ENCODE assay signal across 8 mouse cellular contexts in the genomic region with DNA sequence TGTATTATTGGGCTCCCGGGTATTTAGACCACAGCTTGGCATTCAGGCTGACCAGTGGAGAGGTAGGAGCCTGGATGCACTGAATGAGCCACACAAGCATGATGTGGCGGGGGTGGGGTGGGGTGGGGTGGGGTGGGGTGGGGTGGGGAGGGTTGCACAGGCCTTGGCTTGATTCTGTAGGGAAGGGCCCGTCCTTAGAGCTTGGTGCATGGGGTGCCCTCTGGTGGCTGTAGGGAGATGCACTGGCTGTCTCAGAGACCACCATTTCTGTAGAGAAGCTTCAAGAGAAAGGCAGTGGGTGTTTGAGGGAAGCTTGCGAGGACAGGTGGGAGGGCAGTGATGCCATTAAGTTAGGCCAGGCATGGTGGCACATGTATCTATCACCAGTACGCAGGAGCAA. TPM values are rescaled to one million over a fixed set of nuclear protein-coding genes. Genes with fewer than 3 reads are reported as not detected.
DNase-seq lines count a peak whose midpoint lies in the region; ATAC-seq and TF ChIP-seq lines count a peak whose summit lies in the region.
"Had no signal": no experiment of that assay in that cellular context is flagged by ENCODE, and none has a peak within 500 bp of the region (broad histone marks: within the 10 kb centered on the region; RNA-seq: fewer than 3 reads in every experiment).

No protein-coding gene starts in this region.

- H3K4me3 ChIP-seq in C2C12 (ENCODE audit: insufficient read depth, poor library complexity, severe bottlenecking) (no peak overlapping the region), MEL (ENCODE audit: control insufficient read depth in 1 of 2, insufficient read depth in 1 of 2, low read depth in 2 of 2, low read length in 2 of 2) (no peak overlapping the region)
- H3K4me3 ChIP-seq in heart, embryonic 14.5 days (ENCODE audit: control insufficient read depth in 1 of 2, insufficient read depth in 1 of 2, low read depth in 1 of 2, low read length in 2 of 2): no peak overlapping the region
- no peak overlapping the region for H3K4me3 ChIP-seq in lung, embryonic 14.5 days (ENCODE audit: low read depth, low read length)

- no peak overlapping the region for H3ac ChIP-seq in C2C12 (ENCODE audit: control insufficient read depth, insufficient read length, low read depth)

- ATAC-seq in heart, embryonic 14.5 days (ENCODE audit: insufficient number of reproducible peaks, insufficient read depth, low FRiP score, low read depth): no peak
- ATAC-seq in lung, embryonic 14.5 days (ENCODE audit: insufficient read depth): peak; percentile 41; the same call in 1 of the 2 replicates

- H3K4me2 ChIP-seq in heart, embryonic 14.5 days (ENCODE audit: low read length): no peak overlapping the region; the same call in 1 of the 2 replicates
- no peak overlapping the region for H3K4me2 ChIP-seq in lung, embryonic 14.5 days

- no peak overlapping the region for H3K9ac ChIP-seq in MEL (ENCODE audit: control insufficient read depth, low read depth, low read length, poor library complexity, severe bottlenecking)
- no peak overlapping the region for H3K9ac ChIP-seq in heart, embryonic 14.5 days (ENCODE audit: low read length)
- H3K9ac ChIP-seq in lung, embryonic 14.5 days: no peak overlapping the region

- peak; percentile 58 for TF ChIP-seq RAD21 in MEL (IDR thresholded peaks at IDR 0.05; ENCODE audit: low read depth, low read length)

- DNase-seq in MEL (ENCODE audit: low read depth, low spot score): peak; percentile 80
- DNase-seq in embryo, embryonic 10 days (ENCODE audit: low spot score): peak; percentile 74
- peak; percentile 69 to 77 for DNase-seq in kidney, postnatal 25 days
- DNase-seq in lung, embryonic 14.5 days: peak; percentile 78
- peak; percentile 61 to 86 for DNase-seq in right cerebral cortex, adult 2 months (ENCODE audit: low spot score in 2 of 2)

- no peak for TF ChIP-seq POLR2A in MEL (IDR thresholded peaks at IDR 0.05; ENCODE audit: control insufficient read depth in 1 of 2, insufficient read depth in 1 of 2, low read depth in 1 of 2, low read length in 2 of 2, poor library complexity in 1 of 2)

- H3K79me3 ChIP-seq in C2C12 (ENCODE audit: low read depth): peaks cover 15% of the 10 kb centered on the region

- no peak overlapping the region for H3K27ac ChIP-seq in MEL (ENCODE audit: control insufficient read depth, low read depth, low read length)
- H3K27ac ChIP-seq in heart, embryonic 14.5 days (replicated peaks in 1 of 2; ENCODE audit: control insufficient read depth in 1 of 2, insufficient read depth in 1 of 2, low read depth in 2 of 2, low read length in 2 of 2): peak overlapping the region; percentile 48 to 56; a peak in 3 of 4 replicates
- no peak overlapping the region for H3K27ac ChIP-seq in lung, embryonic 14.5 days (ENCODE audit: low read depth)

- H3K9me3 ChIP-seq in MEL (replicated peaks; ENCODE audit: insufficient read depth, low read length): no peaks in the 10 kb centered on the region
- H3K9me3 ChIP-seq in heart, embryonic 14.5 days (ENCODE audit: control insufficient read depth, low read length): no peaks in the 10 kb centered on the region
- H3K9me3 ChIP-seq in lung, embryonic 14.5 days (ENCODE audit: low read depth, low read length): no peaks in the 10 kb centered on the region

- no peak for TF ChIP-seq EP300 in MEL (IDR thresholded peaks at IDR 0.05; ENCODE audit: low read depth in 1 of 2, low read length in 2 of 2)

- no peaks in the 10 kb centered on the region; a peak in 1 of 4 replicates for H3K4me1 ChIP-seq in MEL (ENCODE audit: control insufficient read depth in 1 of 2, insufficient read depth in 2 of 2, low read length in 2 of 2)
- H3K4me1 ChIP-seq in heart, embryonic 14.5 days (ENCODE audit: control insufficient read depth in 2 of 2, insufficient read depth in 2 of 2, low read length in 2 of 2): peaks cover 15 to 35% of the 10 kb centered on the region in 2 experiments
- peaks cover 7% of the 10 kb centered on the region for H3K4me1 ChIP-seq in lung, embryonic 14.5 days (ENCODE audit: insufficient read depth)

- WGBS in heart, embryonic 14.5 days: 31% methylated on average over 5 of the region's 5 CpGs
- 30% methylated on average over 5 of the region's 5 CpGs for WGBS in lung, embryonic 14.5 days

- no peaks in the 10 kb centered on the region for H3K27me3 ChIP-seq in C2C12 (ENCODE audit: control insufficient read depth, insufficient read depth, insufficient read length)
- no peaks in the 10 kb centered on the region for H3K27me3 ChIP-seq in MEL (ENCODE audit: control insufficient read depth in 1 of 2, insufficient read depth in 2 of 2, low read length in 2 of 2)
- no peaks in the 10 kb centered on the region for H3K27me3 ChIP-seq in heart, embryonic 14.5 days (ENCODE audit: control insufficient read depth, insufficient read depth, low read length)
- no peaks in the 10 kb centered on the region for H3K27me3 ChIP-seq in lung, embryonic 14.5 days (ENCODE audit: insufficient read depth, low read length)

- H3K36me3 ChIP-seq in C2C12 (ENCODE audit: control insufficient read depth, insufficient read depth) (peaks cover 23% of the 10 kb centered on the region), MEL (ENCODE audit: control insufficient read depth in 1 of 2, insufficient read depth in 2 of 2, low read length in 2 of 2) (no peaks in the 10 kb centered on the region)
- H3K36me3 ChIP-seq in heart, embryonic 14.5 days (ENCODE audit: control insufficient read depth, insufficient read depth, low read length): peaks cover 12% of the 10 kb centered on the region; the same call in 1 of the 2 replicates
- no peaks in the 10 kb centered on the region for H3K36me3 ChIP-seq in lung, embryonic 14.5 days (ENCODE audit: insufficient read depth)

- H3K79me2 ChIP-seq in C2C12 (ENCODE audit: control insufficient read depth, insufficient read depth): peaks cover 53% of the 10 kb centered on the region
- H3K79me2 ChIP-seq in MEL (ENCODE audit: control insufficient read depth, insufficient read depth, low read length, poor library complexity): no peaks in the 10 kb centered on the region

- peak; percentile 72 for TF ChIP-seq CTCF in C2C12 (IDR thresholded peaks at IDR 0.05; ENCODE audit: control insufficient read depth, insufficient read depth, insufficient read length)
- TF ChIP-seq CTCF in MEL (IDR thresholded peaks at IDR 0.05 in 2 of 3, conservative IDR thresholded peaks at IDR 0.05 in 1 of 3; ENCODE audit: control insufficient read depth in 1 of 3, insufficient read depth in 1 of 3, low read depth in 2 of 3, low read length in 3 of 3, poor library complexity in 1 of 3, severe bottlenecking in 1 of 3): peak; percentile 59 to 95 (median 81); a peak in 5 of 6 replicates
- peak; percentile 78 for TF ChIP-seq CTCF in lung, embryonic 14.5 days (IDR thresholded peaks at IDR 0.05; ENCODE audit: low read depth)

TF ChIP-seq in C2C12, 6 proteins besides CTCF, POLR2A, EP300 and RAD21:
- TF ChIP-seq MYOD1 (IDR thresholded peaks at IDR 0.05; ENCODE audit: control insufficient read depth, insufficient read length, low read depth) (no peak), FOSL1 (IDR thresholded peaks at IDR 0.05; ENCODE audit: insufficient read depth, low read length, poor library complexity, severe bottlenecking) (no peak), MYOG (IDR thresholded peaks at IDR 0.05; ENCODE audit: control insufficient read depth, extremely low read depth, insufficient read length) (no peak), CEBPB (IDR thresholded peaks at IDR 0.05; ENCODE audit: low read depth) (no peak), MAX (IDR thresholded peaks at IDR 0.05) (no peak), USF1 (IDR thresholded peaks at IDR 0.05; ENCODE audit: low read depth) (no peak)

TF ChIP-seq in MEL, 35 proteins besides CTCF, POLR2A, EP300 and RAD21:
- TF ChIP-seq ZC3H11A (IDR thresholded peaks at IDR 0.05; ENCODE audit: low read depth, low read length): peak; percentile 67
- no peak for TF ChIP-seq HCFC1 (IDR thresholded peaks at IDR 0.05; ENCODE audit: low read depth, low read length)
- TF ChIP-seq MAFK (IDR thresholded peaks at IDR 0.05; ENCODE audit: borderline replicate concordance, low read depth, low read length): no peak
- no peak for TF ChIP-seq ETS1 (IDR thresholded peaks at IDR 0.05; ENCODE audit: low read depth, low read length)
- no peak for TF ChIP-seq GABPA (IDR thresholded peaks at IDR 0.05; ENCODE audit: low read depth, low read length)
- TF ChIP-seq NELFE (IDR thresholded peaks at IDR 0.05; ENCODE audit: low read depth, low read length): no peak
- TF ChIP-seq MXI1 (IDR thresholded peaks at IDR 0.05; ENCODE audit: low read depth, low read length): no peak
- TF ChIP-seq MAZ (IDR thresholded peaks at IDR 0.05; ENCODE audit: low read depth, low read length): 0 out of 2 replicates have a peak, but pooled peaks have one; percentile 17
- TF ChIP-seq MAX (IDR thresholded peaks at IDR 0.05; ENCODE audit: low read length): no peak
- no peak for TF ChIP-seq POLR2AphosphoS5 (IDR thresholded peaks at IDR 0.05; ENCODE audit: borderline replicate concordance, low read depth, low read length)
- no peak for TF ChIP-seq CHD1 (IDR thresholded peaks at IDR 0.05; ENCODE audit: low read depth, low read length)
- TF ChIP-seq ZNF384 (IDR thresholded peaks at IDR 0.05; ENCODE audit: low read depth, low read length): peak; percentile 68; the same call in 1 of the 2 replicates
- TF ChIP-seq ZKSCAN1 (IDR thresholded peaks at IDR 0.05; ENCODE audit: low read depth, low read length): no peak
- TF ChIP-seq SMC3 (IDR thresholded peaks at IDR 0.05; ENCODE audit: low read depth, low read length): peak; percentile 90
- TF ChIP-seq ELF1 (IDR thresholded peaks at IDR 0.05; ENCODE audit: low read depth, low read length): no peak
- TF ChIP-seq SIN3A (IDR thresholded peaks at IDR 0.05; ENCODE audit: low read length): no peak; the same call in none of the 2 replicates
- no peak for TF ChIP-seq JUND (IDR thresholded peaks at IDR 0.05; ENCODE audit: low read depth, low read length)
- TF ChIP-seq TCF12 (IDR thresholded peaks at IDR 0.05; ENCODE audit: low read depth, low read length): no peak

RNA-seq across cellular contexts. Expression of a gene that starts 34.6 kb away (rescaled TPM):
- 344 TPM for polyA plus RNA-seq in C2C12 (2012; fragmentation: generic; extraction: Trizol)
- total RNA-seq in MEL (2012; rRNA removed): 81.8 and 92.7 TPM in 2 replicates
- polyA plus RNA-seq in MEL (2012; ENCODE audit: insufficient read depth in 1 of 2, insufficient read length in 2 of 2, low read depth in 1 of 2, low replicate concordance in 2 of 2, missing spikeins in 1 of 2): 100 to 1,000 TPM in 1 of 2 experiments, not detected in 1; 127 TPM
- polyA plus RNA-seq in heart, embryonic 14.5 days (2014; fragmentation: Nextera tagmentation; extraction: Ambion mirVana): 62.8 and 72.9 TPM in 2 replicates
- 50.3 and 55.8 TPM in 2 replicates for polyA plus RNA-seq in lung, embryonic 14.5 days (2014; fragmentation: Nextera tagmentation; extraction: Ambion mirVana)

RNA-seq across cellular contexts. Expression of a gene that starts 53.9 kb away (rescaled TPM):
- not detected for polyA plus RNA-seq in C2C12 (2012; fragmentation: generic; extraction: Trizol)
- total RNA-seq in MEL (2012; rRNA removed): 0.20 TPM in 1 of 2 replicates, not detected in the other
- polyA plus RNA-seq in MEL (2012; ENCODE audit: insufficient read depth in 1 of 2, insufficient read length in 2 of 2, low read depth in 1 of 2, low replicate concordance in 2 of 2, missing spikeins in 1 of 2): under 1 TPM in 1 of 2 experiments, not detected in 1; 0.28 TPM
- not detected in 2 replicates for polyA plus RNA-seq in heart, embryonic 14.5 days (2014; fragmentation: Nextera tagmentation; extraction: Ambion mirVana)
- 0.18 TPM in 1 of 2 replicates, not detected in the other for polyA plus RNA-seq in lung, embryonic 14.5 days (2014; fragmentation: Nextera tagmentation; extraction: Ambion mirVana)
- total RNA-seq: left cerebral cortex, adult 8-10 months had no signal

Comparison
In these comparisons a context has a peak if more than half of its experiments do, and no peak if none do; other contexts are left out.
1. H3K27ac ChIP-seq: peak in heart, embryonic 14.5 days (2 of 2); none in MEL (single experiment) and lung, embryonic 14.5 days (single experiment).
2. Peak in every context shown above with its lines, with median percentiles within 50 percentile points of each other: CTCF ChIP-seq and DNase-seq.